Mouse (Mus musculus) thymus, adult 2 months (tissue): ENCODE measurements at regions not wholly inside any gene's neighbourhood (a gene's known extent, or its start where the extent isn't known, plus 50 kb on each side); places are given as distances from the start of the nearest gene placed in this dataset.

Source experiments
- DNase-seq: peaks from one replicate; pipeline ENCODE4 v3.0.0; 2021
- H3K27ac ChIP-seq: fragments of 200-500 bp; 2 replicates; pipeline ENCODE4 v1.5.1; 2012; ENCODE audit warnings: low read length, control low read depth; ENCODE audit not compliant: control insufficient read depth, insufficient read depth
- H3K27me3 ChIP-seq: fragments of 200-500 bp; 2 replicates; pipeline ENCODE4 v1.6.1; 2012; ENCODE audit warnings: mild to moderate bottlenecking, low read length, moderate library complexity, mixed read lengths; ENCODE audit not compliant: control insufficient read depth, insufficient read depth
- H3K36me3 ChIP-seq: fragments of 200-500 bp; 2 replicates; pipeline ENCODE4 v1.6.1; 2012; ENCODE audit warnings: mild to moderate bottlenecking, low read length, moderate library complexity; ENCODE audit not compliant: control insufficient read depth, insufficient read depth
- H3K4me1 ChIP-seq: fragments of 200-500 bp; replicated peaks from 2 replicates; pipeline ENCODE4 v1.6.1; 2012; ENCODE audit warnings: low read length; ENCODE audit not compliant: control insufficient read depth, insufficient read depth
- H3K4me3 ChIP-seq: fragments of 200-500 bp; 2 replicates; pipeline ENCODE4 v1.5.1; 2012; ENCODE audit warnings: mild to moderate bottlenecking, low read length, control low read depth, moderate library complexity; ENCODE audit not compliant: control insufficient read depth, insufficient read depth
- CTCF ChIP-seq: fragments of 200-500 bp; IDR thresholded peaks from 2 replicates; pipeline ENCODE4 v1.5.1; 2012; ENCODE audit warnings: mild to moderate bottlenecking, control low read depth, low read length, moderate library complexity, borderline replicate concordance; ENCODE audit not compliant: control insufficient read depth, poor library complexity, insufficient read depth; ENCODE audit errors: extremely low read depth
- POLR2A ChIP-seq: fragments of 200-500 bp; IDR thresholded peaks from 2 replicates; pipeline ENCODE4 v1.6.1; 2012; ENCODE audit warnings: mild to moderate bottlenecking, low read length, control low read depth, moderate library complexity; ENCODE audit not compliant: control insufficient read depth, poor library complexity, insufficient read depth; ENCODE audit errors: extremely low read depth
- WGBS: fragments of 180-500 bp; shearing (Covaris S2); methylation state at CpG from one replicate; pipeline ENCODE4 v1.1.7; 2018; 5-methylcytosine and 5-hydroxymethylcytosine counted together

DNA sequence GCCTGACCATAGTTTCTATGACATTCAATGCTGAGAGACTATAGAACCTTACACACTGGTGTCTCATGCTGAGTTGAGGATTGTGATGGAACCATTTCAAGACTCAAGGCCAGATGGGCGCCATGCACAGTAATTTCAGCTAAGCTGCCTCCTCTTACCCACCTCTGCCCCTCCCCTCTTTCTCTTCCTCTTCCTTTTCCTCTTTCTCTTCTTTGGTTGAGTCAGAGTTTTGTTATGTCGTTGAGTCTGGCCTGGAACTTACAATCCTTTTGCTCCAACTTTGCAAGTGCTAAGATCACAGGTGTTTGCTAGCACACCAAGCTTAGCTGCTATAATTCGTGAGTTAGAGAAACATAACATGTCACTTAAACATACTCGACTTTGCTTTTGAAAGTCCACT is 323.2 kb upstream of the Gm5148 start:
- H3K27me3 ChIP-seq = no peaks in the 10 kb centered on the region
- peak overlapping the region; percentile 93 for H3K27ac ChIP-seq
- WGBS = 65% methylated on average over 4 of the region's 4 CpGs
- H3K4me1 ChIP-seq = peaks cover 38% of the 10 kb centered on the region
- no peak for TF ChIP-seq CTCF
- DNase-seq = no peak
- H3K36me3 ChIP-seq = no peaks in the 10 kb centered on the region
- no peak overlapping the region for H3K4me3 ChIP-seq

DNA sequence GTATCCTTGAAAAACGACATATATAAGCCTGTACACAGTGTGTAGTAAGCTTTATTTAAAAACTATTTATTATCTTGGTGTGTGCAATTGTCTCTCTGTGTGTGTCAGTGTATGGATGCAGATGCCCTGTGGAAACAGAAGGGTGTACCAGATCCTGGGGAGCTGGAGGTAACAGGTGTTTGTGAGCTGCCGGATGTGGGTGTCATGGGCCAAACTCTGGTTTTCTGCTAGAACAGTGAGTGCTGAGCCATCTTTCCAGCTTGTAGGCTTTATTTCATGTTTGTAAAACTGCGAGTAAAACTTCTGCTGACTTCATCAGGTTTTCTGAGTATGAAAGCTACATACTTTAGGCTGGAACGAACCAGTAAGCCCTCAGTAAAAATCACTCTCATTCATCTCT is 322.3 kb upstream of the Gm5148 start:
- peaks cover 41% of the 10 kb centered on the region for H3K4me1 ChIP-seq
- H3K27ac ChIP-seq = no peak overlapping the region
- DNase-seq = peak; percentile 40
- WGBS = 66% methylated on average over 4 of the region's 4 CpGs
- no peaks in the 10 kb centered on the region for H3K36me3 ChIP-seq
- no peaks in the 10 kb centered on the region for H3K27me3 ChIP-seq
- TF ChIP-seq CTCF (no peak), POLR2A (no peak)
- no peak overlapping the region for H3K4me3 ChIP-seq

DNA sequence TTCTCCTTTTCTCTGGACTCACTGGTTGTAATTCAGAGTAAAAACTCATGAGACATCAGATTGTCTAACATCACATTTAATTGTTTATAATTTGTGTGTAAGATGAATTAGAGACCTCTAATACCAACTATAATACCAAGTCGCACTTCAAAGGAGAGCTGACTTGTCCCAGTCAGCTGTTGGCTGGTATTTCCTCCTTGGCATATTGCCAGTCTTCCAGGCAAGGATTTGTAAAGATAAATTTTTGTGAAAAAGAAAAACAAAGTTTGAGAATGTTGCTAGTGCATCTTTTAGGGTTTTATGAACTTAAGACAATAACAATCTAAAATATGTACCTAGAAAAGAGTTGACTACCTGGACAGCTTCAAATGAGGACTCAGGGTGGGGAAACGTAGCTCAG is 321.7 kb upstream of the Gm5148 start:
- Histone ChIP-seq H3K4me1 (peaks cover 42% of the 10 kb centered on the region), H3K27ac (peak overlapping the region; percentile 78; the same call in 1 of the 2 replicates), H3K27me3 (no peaks in the 10 kb centered on the region), H3K4me3 (no peak overlapping the region), H3K36me3 (no peaks in the 10 kb centered on the region)
- no peak for DNase-seq
- WGBS = 82% methylated on average over 2 of the region's 2 CpGs
- TF ChIP-seq POLR2A = no peak
- TF ChIP-seq CTCF = no peak

DNA sequence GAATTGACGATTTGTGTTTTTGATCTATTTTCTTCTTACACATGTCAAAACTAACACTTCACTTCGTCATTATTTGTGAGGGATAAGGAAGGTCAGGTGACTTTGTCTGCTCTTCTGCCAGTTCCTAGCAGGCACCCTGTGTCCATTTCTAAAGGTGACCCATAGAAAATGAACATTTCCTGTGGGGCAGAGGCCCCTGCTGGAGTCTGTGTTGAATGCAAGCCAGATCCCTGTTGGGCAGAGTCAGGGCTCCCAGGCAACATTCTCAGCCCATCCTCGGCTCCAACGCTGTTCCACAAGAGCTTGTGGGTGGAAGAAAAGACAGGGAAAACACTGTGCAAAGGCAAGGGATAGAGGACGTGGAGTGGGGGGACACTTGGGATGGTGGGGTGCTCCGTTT is 321.2 kb upstream of the Gm5148 start:
- H3K36me3 ChIP-seq = no peaks in the 10 kb centered on the region
- WGBS = 88% methylated on average over 6 of the region's 6 CpGs
- H3K27ac ChIP-seq = no peak overlapping the region
- no peaks in the 10 kb centered on the region for H3K27me3 ChIP-seq
- H3K4me3 ChIP-seq = no peak overlapping the region
- TF ChIP-seq POLR2A = no peak
- TF ChIP-seq CTCF = no peak
- H3K4me1 ChIP-seq = peaks cover 44% of the 10 kb centered on the region
- no peak for DNase-seq

DNA sequence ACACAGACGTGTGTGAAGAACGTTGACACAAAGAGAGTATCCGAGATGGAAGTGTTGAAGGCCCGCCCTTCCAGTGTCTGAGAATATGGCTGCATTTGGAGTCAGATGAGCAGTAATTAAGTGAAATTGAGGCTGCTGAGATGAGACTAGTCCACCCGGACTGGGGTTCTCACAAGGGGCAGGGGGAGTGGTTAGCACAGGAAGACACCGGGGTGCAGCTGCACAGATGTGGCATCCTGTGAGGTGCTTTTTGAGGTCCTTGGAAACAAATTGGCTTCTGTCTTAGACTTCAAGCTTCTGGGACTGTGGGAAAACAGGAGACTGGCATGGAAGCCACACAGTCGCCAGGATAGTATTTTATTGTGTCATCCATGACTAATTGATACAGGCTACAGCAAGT is 320.0 kb upstream of the Gm5148 start:
- peaks cover 44% of the 10 kb centered on the region for H3K4me1 ChIP-seq

DNA sequence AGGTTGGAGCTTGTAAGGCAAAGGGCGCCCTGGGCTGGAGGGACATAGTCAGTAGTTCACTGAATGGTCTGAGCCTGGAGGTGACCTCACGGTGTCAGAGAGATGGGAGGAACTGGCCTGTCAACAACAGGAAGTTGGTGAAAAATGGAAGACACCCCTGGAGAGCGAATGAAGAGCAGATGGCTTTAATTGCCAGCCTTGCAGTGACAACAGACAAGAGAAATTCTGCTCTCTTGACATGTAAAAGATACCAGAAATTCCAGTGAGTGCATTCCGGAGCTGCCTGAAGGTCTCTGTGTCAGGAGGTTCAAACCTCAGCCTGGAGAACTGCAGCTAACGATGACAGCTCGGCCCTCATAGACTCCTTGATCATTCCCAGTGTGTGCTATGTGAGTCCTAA is 318.3 kb upstream of the Gm5148 start:
- Histone ChIP-seq H3K36me3 (no peaks in the 10 kb centered on the region), H3K27me3 (no peaks in the 10 kb centered on the region), H3K4me3 (no peak overlapping the region), H3K4me1 (peaks cover 40% of the 10 kb centered on the region), H3K27ac (no peak overlapping the region)
- WGBS = 87% methylated on average over 6 of the region's 6 CpGs
- DNase-seq = no peak
- TF ChIP-seq POLR2A (no peak), CTCF (no peak)

More for the DNA sequence above, 320.0 kb upstream of the Gm5148 start:
- H3K4me3 ChIP-seq = no peak overlapping the region
- 46% methylated on average over 7 of the region's 7 CpGs for WGBS
- peak; percentile 47 for DNase-seq
- peak overlapping the region; percentile 45; the same call in 1 of the 2 replicates for H3K27ac ChIP-seq
- no peaks in the 10 kb centered on the region for H3K27me3 ChIP-seq
- TF ChIP-seq POLR2A (no peak), CTCF (no peak)
- no peaks in the 10 kb centered on the region for H3K36me3 ChIP-seq

DNA sequence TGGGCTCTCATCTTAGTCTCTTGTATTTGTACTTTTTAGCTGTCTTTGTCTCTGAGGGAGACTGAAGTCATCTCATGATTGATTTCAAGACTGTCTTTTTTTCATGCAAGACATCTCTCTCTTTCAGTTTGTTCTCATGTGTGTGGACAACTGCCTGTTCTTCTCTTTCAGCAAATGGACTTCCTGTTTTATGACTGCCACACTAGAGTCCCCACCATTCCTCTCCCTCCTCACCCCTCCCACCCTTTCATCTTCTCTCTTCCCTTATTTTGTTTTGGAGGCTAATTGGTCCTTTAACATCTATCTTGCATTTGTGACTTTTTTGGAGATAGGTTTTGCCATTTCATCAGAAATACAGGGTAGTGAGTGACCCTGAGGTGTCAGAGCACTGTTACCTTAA is 311.8 kb upstream of the Gm5148 start:
- H3K27ac ChIP-seq = no peak overlapping the region
- DNase-seq = no peak
- TF ChIP-seq CTCF (no peak), POLR2A (no peak)

More for the DNA sequence above, 311.8 kb upstream of the Gm5148 start:
- no peaks in the 10 kb centered on the region for H3K27me3 ChIP-seq
- peaks cover 3% of the 10 kb centered on the region; the same call in 1 of the 2 replicates for H3K4me1 ChIP-seq
- H3K36me3 ChIP-seq = no peaks in the 10 kb centered on the region
- no peak overlapping the region for H3K4me3 ChIP-seq
